Mouse (Mus musculus): ENCODE measurements at regions not wholly inside any gene's neighbourhood (a gene's known extent, or its start where the extent isn't known, plus 50 kb on each side); places are given as distances from the start of the nearest gene placed in this dataset.
"Not testable (repeated sequence)": the region's sequence is repeated elsewhere in the genome, so short reads cannot be mapped to it uniquely, and the experiment has no call there.

DNA sequence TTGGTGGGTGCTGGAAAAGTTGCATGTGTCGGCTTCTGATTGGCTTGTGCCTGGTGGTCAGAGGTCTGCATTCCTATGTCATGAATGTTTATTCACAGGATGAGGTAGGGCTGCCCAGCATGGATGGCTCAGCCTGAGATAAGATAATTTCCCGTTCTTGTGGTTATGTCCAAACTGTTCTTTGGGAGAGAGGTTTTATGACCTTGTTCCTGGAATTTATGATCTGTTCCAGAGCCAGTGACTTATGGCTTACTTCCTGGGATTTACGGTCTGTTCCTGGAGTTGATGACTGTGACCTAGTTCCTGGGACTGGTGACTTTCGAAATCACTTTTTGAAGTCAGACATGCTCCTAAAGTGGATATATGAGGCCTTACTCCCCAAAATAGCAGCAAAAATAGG is 76.4 kb upstream of the Trim24 start:
- 56% methylated on average over 4 of the region's 4 CpGs for WGBS
- Histone ChIP-seq H3K36me3 (ENCODE audit: insufficient read depth) (no peaks in the 10 kb centered on the region), H3K4me3 (ENCODE audit: low read depth, low read length) (no peak overlapping the region), H3K27me3 (ENCODE audit: insufficient read depth, low read length) (no peaks in the 10 kb centered on the region), H3K4me1 (ENCODE audit: insufficient read depth) (no peaks in the 10 kb centered on the region), H3K4me2 (no peak overlapping the region), H3K27ac (ENCODE audit: low read depth) (no peak overlapping the region), H3K9ac (no peak overlapping the region), H3K9me3 (ENCODE audit: low read depth, low read length) (peaks cover 6% of the 10 kb centered on the region; the same call in 1 of the 2 replicates)
- DNase-seq: no peak
- TF ChIP-seq CTCF (IDR thresholded peaks at IDR 0.05; ENCODE audit: low read depth): no peak
- no peak for ATAC-seq (ENCODE audit: insufficient read depth)

DNA sequence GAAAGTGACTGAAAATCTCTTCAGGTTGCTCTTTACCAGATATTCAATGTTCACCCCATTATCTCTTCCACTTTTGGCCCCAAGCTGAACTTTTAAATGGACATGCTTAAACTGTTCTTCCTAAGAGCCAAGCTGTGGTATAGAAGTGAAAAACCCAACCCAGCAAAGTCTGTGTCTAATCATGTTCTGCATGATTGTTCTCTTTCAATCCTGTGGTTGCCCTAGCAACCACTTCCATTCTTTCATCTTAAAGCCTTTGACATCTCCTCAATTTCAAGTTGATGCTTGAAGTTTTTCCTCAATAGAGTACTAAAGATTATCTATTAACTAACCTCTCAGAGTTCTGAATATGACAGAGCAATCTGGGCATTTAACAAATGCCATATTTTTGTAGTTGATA is 75.6 kb upstream of the Trim24 start:
- H3K9me3 ChIP-seq (ENCODE audit: low read depth, low read length): peaks cover 6% of the 10 kb centered on the region; the same call in 1 of the 2 replicates
- H3K9ac ChIP-seq: no peak overlapping the region
- H3K36me3 ChIP-seq (ENCODE audit: insufficient read depth): no peaks in the 10 kb centered on the region
- no peaks in the 10 kb centered on the region for H3K4me1 ChIP-seq (ENCODE audit: insufficient read depth)
- no peak for TF ChIP-seq CTCF (IDR thresholded peaks at IDR 0.05; ENCODE audit: low read depth)
- ATAC-seq (ENCODE audit: insufficient read depth) (no peak), DNase-seq (no peak)
- H3K27me3 ChIP-seq (ENCODE audit: insufficient read depth, low read length): no peaks in the 10 kb centered on the region
- no peak overlapping the region for H3K4me3 ChIP-seq (ENCODE audit: low read depth, low read length)
- H3K27ac ChIP-seq (ENCODE audit: low read depth): no peak overlapping the region
- H3K4me2 ChIP-seq: no peak overlapping the region

DNA sequence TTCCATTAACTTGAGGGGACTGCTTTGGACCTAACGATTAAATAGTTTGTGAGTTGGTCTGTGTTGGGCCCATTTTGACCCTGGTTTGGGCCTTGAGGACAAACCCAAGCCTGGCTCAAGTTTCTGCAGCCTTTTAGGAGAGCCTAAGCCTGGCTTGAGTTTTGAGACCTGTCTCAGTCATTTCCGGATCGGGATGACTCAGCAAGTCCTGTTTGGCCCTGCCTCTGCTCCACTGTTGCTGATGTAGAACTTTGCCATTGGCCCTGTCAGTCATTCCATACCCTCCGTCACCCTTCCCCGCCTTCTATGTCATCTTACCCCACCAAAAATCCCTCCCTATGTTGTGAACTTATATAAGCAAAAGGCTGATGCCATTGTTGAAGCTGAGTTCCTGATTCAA is 67.4 kb upstream of the Trim24 start:
- Histone ChIP-seq H3K27me3 (ENCODE audit: insufficient read depth, low read length) (no peaks in the 10 kb centered on the region), H3K36me3 (ENCODE audit: insufficient read depth) (no peaks in the 10 kb centered on the region), H3K4me3 (ENCODE audit: low read depth, low read length) (no peak overlapping the region), H3K9me3 (ENCODE audit: low read depth, low read length) (no peaks in the 10 kb centered on the region), H3K4me2 (no peak overlapping the region), H3K9ac (no peak overlapping the region), H3K27ac (ENCODE audit: low read depth) (no peak overlapping the region), H3K4me1 (ENCODE audit: insufficient read depth) (no peaks in the 10 kb centered on the region)
- no peak for DNase-seq
- TF ChIP-seq CTCF (IDR thresholded peaks at IDR 0.05; ENCODE audit: low read depth): no peak
- ATAC-seq (ENCODE audit: insufficient read depth): no peak
- WGBS: 87% methylated on average over 5 of the region's 5 CpGs

DNA sequence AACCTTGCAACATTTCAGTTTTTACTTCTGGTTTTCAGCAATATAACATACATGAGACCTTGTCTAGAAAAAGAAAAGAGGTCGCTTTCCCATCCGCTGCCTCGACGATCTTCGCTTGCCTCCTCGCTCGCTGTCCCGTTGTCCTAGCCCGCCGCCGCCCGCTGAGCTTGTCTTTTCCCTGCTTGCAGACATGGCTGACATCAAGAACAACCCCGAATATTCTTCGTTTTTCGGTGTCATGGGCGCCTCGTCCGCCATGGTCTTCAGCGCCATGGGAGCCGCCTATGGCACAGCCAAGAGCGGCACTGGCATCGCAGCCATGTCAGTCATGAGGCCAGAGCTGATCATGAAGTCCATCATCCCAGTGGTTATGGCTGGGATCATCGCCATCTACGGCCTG is 64.7 kb upstream of the Trim24 start:
- not testable (repeated sequence) for H3K4me1 ChIP-seq (ENCODE audit: insufficient read depth)
- 97% methylated on average over 24 of the region's 24 CpGs for WGBS

DNA sequence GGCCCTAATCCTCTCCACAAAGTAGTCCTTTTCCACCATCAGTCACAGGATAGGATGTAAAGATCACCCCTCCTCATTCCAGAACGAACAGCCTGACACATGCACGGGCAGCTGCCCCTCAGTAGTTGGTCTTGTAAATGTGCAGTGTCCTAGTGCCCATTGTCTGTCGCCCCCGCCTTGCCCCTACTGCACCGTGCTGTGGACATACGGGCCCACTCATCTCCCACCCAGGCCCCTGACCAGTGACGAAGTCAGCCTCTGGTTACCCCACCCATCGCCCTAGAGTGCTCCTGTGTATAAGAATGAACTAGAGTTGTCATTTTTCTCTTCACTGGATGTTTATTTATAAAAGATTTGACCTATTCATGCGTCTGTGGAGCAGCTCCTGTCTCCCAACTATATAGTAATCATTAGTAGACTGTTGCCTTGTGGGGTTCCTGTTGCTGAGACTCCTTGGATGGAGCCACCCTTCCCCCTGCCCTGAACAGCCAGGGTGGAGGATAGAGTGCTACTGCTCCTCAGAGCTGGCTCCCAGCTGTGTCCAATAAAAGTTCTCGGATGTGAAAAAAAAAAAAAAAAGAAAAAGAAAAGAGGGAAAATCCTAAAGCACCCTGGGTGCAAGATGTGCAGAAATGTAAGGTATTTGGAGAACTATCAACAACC is 64.0 kb upstream of the Trim24 start:
- WGBS: 79% methylated on average over 1 of the region's 10 CpGs
- not testable (repeated sequence) for DNase-seq; H3K27ac ChIP-seq (ENCODE audit: low read depth); H3K4me1 ChIP-seq (ENCODE audit: insufficient read depth); H3K27me3 ChIP-seq (ENCODE audit: insufficient read depth, low read length); H3K4me2 ChIP-seq; H3K36me3 ChIP-seq (ENCODE audit: insufficient read depth); H3K9ac ChIP-seq; H3K4me3 ChIP-seq (ENCODE audit: low read depth, low read length); H3K9me3 ChIP-seq (ENCODE audit: low read depth, low read length)
- peak; percentile 74 for ATAC-seq (ENCODE audit: insufficient read depth)

More for the DNA sequence above, 64.7 kb upstream of the Trim24 start:
- not testable (repeated sequence) for H3K4me3 ChIP-seq (ENCODE audit: low read depth, low read length); DNase-seq; H3K27me3 ChIP-seq (ENCODE audit: insufficient read depth, low read length); H3K9me3 ChIP-seq (ENCODE audit: low read depth, low read length); H3K36me3 ChIP-seq (ENCODE audit: insufficient read depth); H3K9ac ChIP-seq; ATAC-seq (ENCODE audit: insufficient read depth); H3K4me2 ChIP-seq; H3K27ac ChIP-seq (ENCODE audit: low read depth)

DNA sequence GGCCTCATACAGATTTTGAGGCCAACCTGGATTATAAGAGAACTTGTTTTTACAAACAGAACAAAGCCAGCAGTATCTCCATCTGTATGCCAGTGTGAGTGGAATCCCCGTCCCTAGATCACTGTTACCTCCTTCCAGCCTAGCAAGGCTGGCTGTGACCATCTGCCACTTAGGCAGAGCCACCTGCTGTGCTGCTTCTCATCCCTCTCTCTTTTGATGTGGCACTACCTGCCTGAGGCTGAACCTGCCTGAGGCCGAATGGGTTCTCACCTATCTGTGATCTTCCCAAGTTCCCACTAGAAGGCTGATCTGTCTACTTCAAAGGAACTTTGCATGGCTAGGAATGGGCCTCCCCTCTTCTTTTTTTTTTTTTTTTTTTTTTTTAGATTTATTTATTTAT is 55.4 kb upstream of the Trim24 start:
- not testable (repeated sequence) for H3K4me3 ChIP-seq (ENCODE audit: low read depth, low read length); ATAC-seq (ENCODE audit: insufficient read depth); H3K27me3 ChIP-seq (ENCODE audit: insufficient read depth, low read length); H3K27ac ChIP-seq (ENCODE audit: low read depth); H3K9ac ChIP-seq; H3K4me2 ChIP-seq; H3K9me3 ChIP-seq (ENCODE audit: low read depth, low read length); H3K4me1 ChIP-seq (ENCODE audit: insufficient read depth); DNase-seq; H3K36me3 ChIP-seq (ENCODE audit: insufficient read depth)
- 49% methylated on average over 2 of the region's 2 CpGs for WGBS

Data from lung, embryonic 14.5 days (tissue).